Mouse (Mus musculus): ENCODE results near the gene Mpo. TPM values are rescaled to one million over a fixed set of nuclear protein-coding genes. Genes with fewer than 3 reads are reported as not detected.

The Mpo gene
- polyA plus RNA-seq, 1 experiment from 2014 or later: 0.31 TPM

GRCm38 (mm10) chr11:87760301-87761081 lies 32.9 kb upstream of the Mpo start, which contains the start of gene Tspoap1:
TSS of gene Tspoap1 (plus strand) at chr11:87760541.
- peaks cover 54% of the 10 kb centered on the region for H3K4me1 ChIP-seq (replicated peaks)
- peak within 1 kb of the TSS; percentile 84 for H3K9ac ChIP-seq (replicated peaks)
- peaks cover 23% of the 10 kb centered on the region for H3K27me3 ChIP-seq
- no peaks in the 10 kb centered on the region for H3K9me3 ChIP-seq
- WGBS: 4% methylated on average over 23 of the region's 23 CpGs
- peak; percentile 80 for ATAC-seq
- H3K4me3 ChIP-seq (replicated peaks): peak within 1 kb of the TSS; percentile 69
- peak within 1 kb of the TSS; percentile 90 for H3K27ac ChIP-seq
- no peaks in the 10 kb centered on the region for H3K36me3 ChIP-seq
- peak within 1 kb of the TSS; percentile 94 for H3K4me2 ChIP-seq (replicated peaks)

- H3K9me3 ChIP-seq: no peaks in the 10 kb centered on the region
- ATAC-seq: no peak
- H3K27me3 ChIP-seq: peaks cover 27% of the 10 kb centered on the region
- peaks cover 60% of the 10 kb centered on the region for H3K4me1 ChIP-seq (replicated peaks)
- H3K4me2 ChIP-seq (replicated peaks): peak overlapping the region; percentile 94
- peak overlapping the region; percentile 84 for H3K9ac ChIP-seq (replicated peaks)
- WGBS: 60% methylated on average over 11 of the region's 11 CpGs
- H3K4me3 ChIP-seq (replicated peaks): peak overlapping the region; percentile 69
- peak overlapping the region; percentile 90; the same call in 1 of the 2 replicates for H3K27ac ChIP-seq
- peaks cover 5% of the 10 kb centered on the region for H3K36me3 ChIP-seq
These were observed 32.1 kb upstream of the Mpo start for GRCm38 (mm10) chr11:87761181-87761721.

- peak overlapping the region; percentile 94 for H3K4me2 ChIP-seq (replicated peaks)
- H3K36me3 ChIP-seq: peaks cover 12% of the 10 kb centered on the region
- no peaks in the 10 kb centered on the region for H3K9me3 ChIP-seq
- 80% methylated on average over 14 of the region's 14 CpGs for WGBS
- peak overlapping the region; percentile 69 for H3K4me3 ChIP-seq (replicated peaks)
- no peak for ATAC-seq
- peak overlapping the region; percentile 12; the same call in 1 of the 2 replicates for H3K27ac ChIP-seq
- H3K9ac ChIP-seq (replicated peaks): peak overlapping the region; percentile 84
- H3K27me3 ChIP-seq: peaks cover 29% of the 10 kb centered on the region
- H3K4me1 ChIP-seq (replicated peaks): peaks cover 60% of the 10 kb centered on the region
These were observed 31.3 kb upstream of the Mpo start for GRCm38 (mm10) chr11:87761806-87762701.

GRCm38 (mm10) chr11:87762702-87763385 lies 30.5 kb upstream of the Mpo start:
- peak overlapping the region; percentile 84 for H3K9ac ChIP-seq (replicated peaks)
- H3K36me3 ChIP-seq: peaks cover 19% of the 10 kb centered on the region
- H3K9me3 ChIP-seq: no peaks in the 10 kb centered on the region
- H3K4me2 ChIP-seq (replicated peaks): peak overlapping the region; percentile 94
- H3K27me3 ChIP-seq: peaks cover 29% of the 10 kb centered on the region
- H3K27ac ChIP-seq: peak overlapping the region; percentile 81
- ATAC-seq: no peak
- WGBS: 41% methylated on average over 12 of the region's 12 CpGs
- peak overlapping the region; percentile 69 for H3K4me3 ChIP-seq (replicated peaks)
- H3K4me1 ChIP-seq (replicated peaks): peaks cover 60% of the 10 kb centered on the region

GRCm38 (mm10) chr11:87763511-87763987 lies 29.8 kb upstream of the Mpo start:
- peak; percentile 64 for ATAC-seq
- peaks cover 60% of the 10 kb centered on the region for H3K4me1 ChIP-seq (replicated peaks)
- peak overlapping the region; percentile 84 for H3K9ac ChIP-seq (replicated peaks)
- peak overlapping the region; percentile 69 for H3K4me3 ChIP-seq (replicated peaks)
- H3K27me3 ChIP-seq: peaks cover 29% of the 10 kb centered on the region
- no peaks in the 10 kb centered on the region for H3K9me3 ChIP-seq
- peak overlapping the region; percentile 94 for H3K4me2 ChIP-seq (replicated peaks)
- H3K27ac ChIP-seq: peak overlapping the region; percentile 81
- H3K36me3 ChIP-seq: peaks cover 26% of the 10 kb centered on the region
- under 1% methylated on average over 17 of the region's 17 CpGs for WGBS

GRCm38 (mm10) chr11:87763988-87764876 lies 29.1 kb upstream of the Mpo start:
- Histone ChIP-seq H3K36me3 (peaks cover 31% of the 10 kb centered on the region), H3K9me3 (no peaks in the 10 kb centered on the region), H3K27ac (peak overlapping the region; percentile 81), H3K27me3 (peaks cover 29% of the 10 kb centered on the region), H3K4me2 (replicated peaks) (peak overlapping the region; percentile 94), H3K9ac (replicated peaks) (peak overlapping the region; percentile 84), H3K4me1 (replicated peaks) (peaks cover 60% of the 10 kb centered on the region), H3K4me3 (replicated peaks) (peak overlapping the region; percentile 69)
- under 1% methylated on average over 63 of the region's 65 CpGs for WGBS
- peak; percentile 48 for ATAC-seq

GRCm38 (mm10) chr11:87768745-87769144 lies 24.6 kb upstream of the Mpo start:
- Histone ChIP-seq H3K27ac (no peak overlapping the region), H3K9me3 (no peaks in the 10 kb centered on the region), H3K27me3 (peaks cover 6% of the 10 kb centered on the region; the same call in 1 of the 2 replicates), H3K4me1 (replicated peaks) (peaks cover 20% of the 10 kb centered on the region), H3K9ac (replicated peaks) (no peak overlapping the region), H3K4me3 (replicated peaks) (no peak overlapping the region), H3K36me3 (peaks cover 74% of the 10 kb centered on the region), H3K4me2 (replicated peaks) (no peak overlapping the region)
- no peak for ATAC-seq
- 91% methylated on average over 4 of the region's 4 CpGs for WGBS

- WGBS: 62% methylated on average over 3 of the region's 3 CpGs
These were observed 22.4 kb upstream of the Mpo start for GRCm38 (mm10) chr11:87770989-87771388.

GRCm38 (mm10) chr11:87772354-87772753 lies 21.0 kb upstream of the Mpo start:
- H3K4me2 ChIP-seq (replicated peaks): no peak overlapping the region
- no peaks in the 10 kb centered on the region for H3K4me1 ChIP-seq (replicated peaks)
- no peak overlapping the region for H3K27ac ChIP-seq
- no peak for ATAC-seq
- H3K4me3 ChIP-seq (replicated peaks): no peak overlapping the region
- H3K9me3 ChIP-seq: no peaks in the 10 kb centered on the region
- peaks cover 89% of the 10 kb centered on the region for H3K36me3 ChIP-seq
- no peaks in the 10 kb centered on the region for H3K27me3 ChIP-seq
- WGBS: 92% methylated on average over 3 of the region's 3 CpGs
- H3K9ac ChIP-seq (replicated peaks): no peak overlapping the region

More at GRCm38 (mm10) chr11:87770989-87771388, 22.4 kb upstream of the Mpo start:
- Histone ChIP-seq H3K4me3 (replicated peaks) (no peak overlapping the region), H3K27ac (no peak overlapping the region), H3K36me3 (peaks cover 87% of the 10 kb centered on the region), H3K27me3 (peaks cover 4% of the 10 kb centered on the region; the same call in 1 of the 2 replicates), H3K9ac (replicated peaks) (no peak overlapping the region), H3K9me3 (no peaks in the 10 kb centered on the region), H3K4me2 (replicated peaks) (no peak overlapping the region), H3K4me1 (replicated peaks) (0 out of 2 replicates have a peak, but pooled peaks cover under 1% of the 10 kb centered on the region)
- no peak for ATAC-seq

GRCm38 (mm10) chr11:87778100-87778765 lies 15.1 kb upstream of the Mpo start:
- H3K4me2 ChIP-seq (replicated peaks): peak overlapping the region; percentile 48

More at GRCm38 (mm10) chr11:87778100-87778765, 15.1 kb upstream of the Mpo start:
- H3K4me1 ChIP-seq (replicated peaks): peaks cover 13% of the 10 kb centered on the region
- H3K27me3 ChIP-seq: 0 out of 2 replicates have a peak, but pooled peaks cover 6% of the 10 kb centered on the region
- peak; percentile 59 for ATAC-seq
- H3K9me3 ChIP-seq: no peaks in the 10 kb centered on the region
- peaks cover 82% of the 10 kb centered on the region for H3K36me3 ChIP-seq
- no peak overlapping the region for H3K27ac ChIP-seq
- H3K4me3 ChIP-seq (replicated peaks): peak overlapping the region; percentile 18
- H3K9ac ChIP-seq (replicated peaks): peak overlapping the region; percentile 58; the same call in 1 of the 2 replicates
- 9% methylated on average over 30 of the region's 32 CpGs for WGBS

Measured in midbrain, embryonic 13.5 days (tissue).